Mouse (Mus musculus) MEL (cell line): ENCODE measurements around the gene Metrnl. TPM values are rescaled to one million over a fixed set of nuclear protein-coding genes. Genes with fewer than 3 reads are reported as not detected.

Experiments
- DNase-seq: peaks from one replicate; pipeline ENCODE4 v3.0.0; 2011; ENCODE audit warnings: low read depth, low spot score
- H3K27ac ChIP-seq: 2 replicates; pipeline ENCODE4 v1.5.1; 2012; ENCODE audit warnings: low read depth, mild to moderate bottlenecking, control low read depth, low read length, moderate library complexity; ENCODE audit not compliant: control insufficient read depth
- H3K27me3 ChIP-seq, 2 experiments: fragments of 150-350 bp in 1 of 2; sonication (generic) in 1 of 2; 2 replicates each; pipeline ENCODE4 v1.6.1; 2012; ENCODE audit warnings: low read length in 2 of 2, mild to moderate bottlenecking in 2 of 2, improper control_type of control experiment in 1 of 2, moderate library complexity in 1 of 2; ENCODE audit not compliant: insufficient read depth in 2 of 2, control insufficient read depth in 1 of 2
- H3K36me3 ChIP-seq, 2 experiments: 2 replicates each; pipeline ENCODE4 v1.6.1; 2012 to 2014; ENCODE audit warnings: low read length in 2 of 2, improper control_type of control experiment in 1 of 2, inconsistent platforms in 1 of 2, mild to moderate bottlenecking in 1 of 2; ENCODE audit not compliant: insufficient read depth in 2 of 2, control insufficient read depth in 1 of 2
- H3K4me1 ChIP-seq, 2 experiments: fragments of 150-350 bp in 1 of 2; sonication (generic) in 1 of 2; 2 replicates each; pipeline ENCODE4 v1.6.1; 2012; ENCODE audit warnings: low read length in 2 of 2, improper control_type of control experiment in 1 of 2, mild to moderate bottlenecking in 1 of 2; ENCODE audit not compliant: insufficient read depth in 2 of 2, control insufficient read depth in 1 of 2
- H3K4me3 ChIP-seq, 2 experiments: fragments of 150-350 bp in 1 of 2; sonication (generic) in 1 of 2; 2 replicates each; pipeline ENCODE4 v1.5.1; 2012; ENCODE audit warnings: low read depth in 2 of 2, low read length in 2 of 2, mild to moderate bottlenecking in 2 of 2, moderate library complexity in 2 of 2, control low read depth in 1 of 2, improper control_type of control experiment in 1 of 2; ENCODE audit not compliant: control insufficient read depth in 1 of 2, insufficient read depth in 1 of 2
- H3K79me2 ChIP-seq: 2 replicates; pipeline ENCODE4 v1.6.1; 2012; ENCODE audit warnings: mild to moderate bottlenecking, low read length, moderate library complexity; ENCODE audit not compliant: control insufficient read depth, poor library complexity, insufficient read depth
- H3K9ac ChIP-seq: 2 replicates; pipeline ENCODE4 v1.6.1; 2012; ENCODE audit warnings: low read depth, mild to moderate bottlenecking, control low read depth, low read length, moderate library complexity; ENCODE audit not compliant: control insufficient read depth, poor library complexity, severe bottlenecking
- H3K9me3 ChIP-seq: fragments of 150-350 bp; sonication (generic); replicated peaks from 2 replicates; pipeline ENCODE4 v1.6.1; 2012; ENCODE audit warnings: mild to moderate bottlenecking, low read length, improper control_type of control experiment, moderate library complexity; ENCODE audit not compliant: insufficient read depth
- CHD1 ChIP-seq: IDR thresholded peaks from 2 replicates; pipeline ENCODE4 v1.6.1; 2012; ENCODE audit warnings: low read depth, mild to moderate bottlenecking, inconsistent platforms, low read length, improper control_type of control experiment
- CHD2 ChIP-seq: IDR thresholded peaks from 2 replicates; pipeline ENCODE4 v1.6.1; 2011; ENCODE audit warnings: low read length, improper control_type of control experiment
- CTCF ChIP-seq, 3 experiments: IDR thresholded peaks in 2 of 3; conservative IDR thresholded peaks in 1 of 3; 2 replicates each; pipeline ENCODE4 v1.5.1; 2011 to 2012; ENCODE audit warnings: low read length in 3 of 3, low read depth in 2 of 3, mild to moderate bottlenecking in 2 of 3, improper control_type of control experiment in 1 of 3, inconsistent platforms in 1 of 3, mixed read lengths in 1 of 3, moderate library complexity in 1 of 3; ENCODE audit not compliant: control insufficient read depth in 1 of 3, insufficient read depth in 1 of 3, poor library complexity in 1 of 3, severe bottlenecking in 1 of 3
- ELF1 ChIP-seq: IDR thresholded peaks from 2 replicates; pipeline ENCODE4 v1.6.1; 2014; ENCODE audit warnings: low read depth, mild to moderate bottlenecking, inconsistent platforms, low read length, improper control_type of control experiment, moderate library complexity
- EP300 ChIP-seq, 2 experiments: IDR thresholded peaks; 2 replicates each; pipeline ENCODE4 v1.6.1; 2011; ENCODE audit warnings: improper control_type of control experiment in 2 of 2, low read length in 2 of 2, low read depth in 1 of 2, mild to moderate bottlenecking in 1 of 2
- HCFC1 ChIP-seq: IDR thresholded peaks from 2 replicates; pipeline ENCODE4 v1.6.1; 2012; ENCODE audit warnings: low read depth, mild to moderate bottlenecking, inconsistent platforms, low read length, improper control_type of control experiment, moderate library complexity
- JUND ChIP-seq: IDR thresholded peaks from 2 replicates; pipeline ENCODE4 v1.6.1; 2011; ENCODE audit warnings: low read depth, mild to moderate bottlenecking, improper control_type of control experiment, low read length
- KAT2A ChIP-seq: conservative IDR thresholded peaks from 2 replicates; pipeline ENCODE4 v1.6.1; 2012; ENCODE audit warnings: low read depth, low read length, improper control_type of control experiment, inconsistent platforms
- MAX ChIP-seq: IDR thresholded peaks from 2 replicates; pipeline ENCODE4 v1.6.1; 2011; ENCODE audit warnings: low read length, improper control_type of control experiment
- MAZ ChIP-seq: IDR thresholded peaks from 2 replicates; pipeline ENCODE4 v1.6.1; 2012; ENCODE audit warnings: low read depth, mild to moderate bottlenecking, inconsistent platforms, low read length, improper control_type of control experiment
- MEF2A ChIP-seq: IDR thresholded peaks from 2 replicates; pipeline ENCODE4 v1.6.1; 2014; ENCODE audit warnings: low read depth, mild to moderate bottlenecking, inconsistent platforms, low read length, improper control_type of control experiment; ENCODE audit not compliant: poor library complexity, insufficient replicate concordance, severe bottlenecking; ENCODE audit errors: extremely low read depth
- MXI1 ChIP-seq: IDR thresholded peaks from 2 replicates; pipeline ENCODE4 v1.6.1; 2011; ENCODE audit warnings: mild to moderate bottlenecking, low read depth, low read length, improper control_type of control experiment
- MYB ChIP-seq: IDR thresholded peaks from 2 replicates; pipeline ENCODE4 v1.6.1; 2011; ENCODE audit warnings: mild to moderate bottlenecking, low read depth, low read length, improper control_type of control experiment
- NELFE ChIP-seq: IDR thresholded peaks from 2 replicates; pipeline ENCODE4 v1.6.1; 2011; ENCODE audit warnings: low read depth, low read length, improper control_type of control experiment
- NRF1 ChIP-seq: IDR thresholded peaks from 2 replicates; pipeline ENCODE4 v1.6.1; 2014; ENCODE audit warnings: low read depth, mild to moderate bottlenecking, inconsistent platforms, low read length, improper control_type of control experiment, moderate library complexity; ENCODE audit not compliant: poor library complexity, insufficient read depth, severe bottlenecking
- POLR2AphosphoS5 ChIP-seq: IDR thresholded peaks from 2 replicates; pipeline ENCODE4 v1.6.1; 2012; ENCODE audit warnings: low read depth, borderline replicate concordance, mild to moderate bottlenecking, inconsistent platforms, low read length, moderate library complexity, mixed read lengths
- RAD21 ChIP-seq: IDR thresholded peaks from 2 replicates; pipeline ENCODE4 v1.6.1; 2011; ENCODE audit warnings: mild to moderate bottlenecking, low read depth, low read length, improper control_type of control experiment
- RCOR1 ChIP-seq: IDR thresholded peaks from 2 replicates; pipeline ENCODE4 v1.6.1; 2012; ENCODE audit warnings: low read depth, mild to moderate bottlenecking, inconsistent platforms, low read length, improper control_type of control experiment
- SMC3 ChIP-seq: IDR thresholded peaks from 2 replicates; pipeline ENCODE4 v1.6.1; 2011; ENCODE audit warnings: low read depth, low read length, improper control_type of control experiment
- TAL1 ChIP-seq: IDR thresholded peaks from 2 replicates; pipeline ENCODE4 v1.6.1; 2012; ENCODE audit warnings: mild to moderate bottlenecking, inconsistent platforms, low read length, moderate library complexity, mixed read lengths
- TBP ChIP-seq: IDR thresholded peaks from 2 replicates; pipeline ENCODE4 v1.8.0; 2011; ENCODE audit warnings: low read depth, low read length, improper control_type of control experiment
- UBTF ChIP-seq: IDR thresholded peaks from 2 replicates; pipeline ENCODE4 v1.6.1; 2012; ENCODE audit warnings: low read depth, mild to moderate bottlenecking, inconsistent platforms, low read length, improper control_type of control experiment, moderate library complexity, borderline replicate concordance; ENCODE audit not compliant: insufficient read depth
- ZC3H11A ChIP-seq: IDR thresholded peaks from 2 replicates; pipeline ENCODE4 v1.6.1; 2012; ENCODE audit warnings: low read depth, mild to moderate bottlenecking, inconsistent platforms, low read length, improper control_type of control experiment
- ZKSCAN1 ChIP-seq: IDR thresholded peaks from 2 replicates; pipeline ENCODE4 v1.6.1; 2012; ENCODE audit warnings: low read depth, mild to moderate bottlenecking, inconsistent platforms, low read length, improper control_type of control experiment, moderate library complexity
- ZMIZ1 ChIP-seq: IDR thresholded peaks from 2 replicates; pipeline ENCODE4 v1.6.1; 2012; ENCODE audit warnings: low read depth, mild to moderate bottlenecking, inconsistent platforms, low read length, improper control_type of control experiment, moderate library complexity
- ZNF384 ChIP-seq: IDR thresholded peaks from 2 replicates; pipeline ENCODE4 v1.6.1; 2012; ENCODE audit warnings: low read depth, mild to moderate bottlenecking, inconsistent platforms, low read length, improper control_type of control experiment
- polyA plus RNA-seq, 2 experiments: library from polyadenylated mRNA; stranded (reverse) in 1 of 2; unstranded in 1 of 2; fragments of >175 nt in 1 of 2; fragments of >200 nt in 1 of 2; gene quantifications; 2 replicates each; pipeline versions ENCODE4 v1.2.1 to v1.2.4; 2012; ENCODE audit warnings: low replicate concordance in 2 of 2, low read depth in 1 of 2; ENCODE audit not compliant: insufficient read length in 2 of 2, insufficient read depth in 1 of 2, missing spikeins in 1 of 2
- total RNA-seq: library from RNA; depleted of rRNA; stranded (reverse); fragments of 300-350 nt; gene quantifications from 2 replicates; pipeline ENCODE4 v1.2.3, GENCODE M21; 2012

Gene Metrnl
- total and polyA plus RNA-seq, 3 experiments: 2.7 to 2.9 TPM; not detected in 1

DNA sequence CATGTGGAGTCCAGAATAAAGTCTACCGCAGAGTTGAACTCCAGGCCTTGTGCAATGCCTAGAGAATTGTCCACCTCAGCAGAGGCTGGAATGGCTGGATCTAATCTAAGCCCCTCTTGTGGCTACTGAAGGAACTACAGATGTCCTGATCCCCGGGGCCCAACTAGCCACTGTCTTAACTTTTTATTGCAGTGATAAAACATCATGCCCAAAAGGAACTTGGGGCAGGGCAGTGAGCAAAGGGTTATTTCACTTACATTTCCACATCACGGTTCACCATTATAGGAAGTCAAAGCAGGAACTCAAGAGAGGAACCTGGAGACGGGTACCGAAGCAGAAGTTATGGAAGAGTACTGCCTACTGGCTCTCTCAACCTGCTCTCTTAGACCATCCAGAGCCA lies 20.6 kb upstream of the Metrnl start:
- H3K4me3 ChIP-seq: no peak overlapping the region
- no peaks in the 10 kb centered on the region for H3K9me3 ChIP-seq
- no peak overlapping the region for H3K9ac ChIP-seq
- no peaks in the 10 kb centered on the region for H3K36me3 ChIP-seq
- H3K4me1 ChIP-seq: no peaks in the 10 kb centered on the region
- no peaks in the 10 kb centered on the region for H3K79me2 ChIP-seq
- TF ChIP-seq ZC3H11A: peak; percentile 35; the same call in 1 of the 2 replicates
- TF ChIP-seq MEF2A: no peak
- TF ChIP-seq ZKSCAN1: no peak
- peak; percentile 77 for TF ChIP-seq SMC3
- TF ChIP-seq CTCF (IDR thresholded peaks at IDR 0.05 in 2 of 3, conservative IDR thresholded peaks at IDR 0.05 in 1 of 3; ENCODE audit: control insufficient read depth in 1 of 3, insufficient read depth in 1 of 3, low read depth in 2 of 3, low read length in 3 of 3, poor library complexity in 1 of 3, severe bottlenecking in 1 of 3): peak; percentile 40 to 73 (median 62)
- no peak for TF ChIP-seq HCFC1
- peak; percentile 48 for TF ChIP-seq RAD21
- TF ChIP-seq MAZ: no peak
- TF ChIP-seq CHD2: no peak
- TF ChIP-seq TAL1: no peak
- no peaks in the 10 kb centered on the region; a peak in 2 of 4 replicates for H3K27me3 ChIP-seq
- H3K27ac ChIP-seq: no peak overlapping the region
- peak; percentile 49 for DNase-seq

DNA sequence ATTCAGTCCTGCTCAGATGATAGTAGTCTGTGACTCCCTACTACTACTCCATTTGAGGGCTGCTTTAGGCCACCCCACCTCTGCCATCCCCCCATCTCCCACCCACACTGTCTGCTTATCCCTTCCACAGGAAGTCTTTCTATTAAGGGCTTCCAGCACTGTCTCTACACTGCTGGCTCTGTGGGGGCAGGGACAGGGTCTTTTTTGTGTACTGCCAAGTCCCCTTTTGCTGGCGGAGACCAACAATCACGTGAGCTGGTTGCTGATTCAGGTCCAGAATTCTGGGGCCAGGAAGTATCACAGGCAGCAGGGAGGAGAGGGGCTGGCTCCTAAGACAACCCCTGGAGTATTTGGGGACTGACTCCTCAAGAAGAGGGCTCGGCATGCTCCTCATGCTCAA lies 18.1 kb upstream of the Metrnl start:
- Histone ChIP-seq H3K27me3 (no peaks in the 10 kb centered on the region; a peak in 2 of 4 replicates), H3K36me3 (no peaks in the 10 kb centered on the region), H3K4me3 (no peak overlapping the region), H3K9ac (no peak overlapping the region), H3K4me1 (no peaks in the 10 kb centered on the region), H3K27ac (no peak overlapping the region), H3K9me3 (no peaks in the 10 kb centered on the region), H3K79me2 (no peaks in the 10 kb centered on the region)
- no peak for DNase-seq
- TF ChIP-seq ZMIZ1 (no peak), JUND (no peak), MAX (no peak), ZNF384 (no peak), ZKSCAN1 (no peak)

DNA sequence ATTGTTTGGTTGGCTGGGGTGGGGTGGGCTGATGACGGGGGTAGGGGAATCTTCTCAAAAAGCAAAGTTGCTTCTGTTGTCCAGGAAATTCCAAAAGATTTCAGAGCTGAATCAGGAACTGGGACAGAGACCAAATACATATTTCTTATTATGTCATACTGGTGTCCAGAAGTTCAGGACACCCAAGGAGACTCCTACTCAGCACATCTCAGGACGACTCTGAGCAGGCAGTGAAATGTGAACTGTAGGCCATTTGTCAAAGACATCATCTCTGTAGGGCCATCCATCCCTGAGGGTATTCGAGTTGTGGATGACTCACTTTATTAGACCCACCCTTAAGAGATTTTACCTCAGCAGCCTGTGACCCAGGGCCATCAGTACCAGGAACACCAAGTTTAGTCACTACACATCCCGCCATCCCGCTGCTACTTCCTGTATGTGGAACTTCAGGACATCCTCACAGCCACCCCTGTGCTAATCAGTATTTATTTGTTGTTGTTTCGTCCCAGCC lies 15.8 kb upstream of the Metrnl start:
- Histone ChIP-seq H3K4me1 (no peaks in the 10 kb centered on the region), H3K79me2 (no peaks in the 10 kb centered on the region), H3K4me3 (no peak overlapping the region), H3K27me3 (peaks cover 0 to 4% of the 10 kb centered on the region in 2 experiments; a peak in 3 of 4 replicates), H3K36me3 (no peaks in the 10 kb centered on the region), H3K27ac (no peak overlapping the region), H3K9me3 (no peaks in the 10 kb centered on the region), H3K9ac (no peak overlapping the region)
- DNase-seq: no peak
- TF ChIP-seq CHD2 (no peak), POLR2AphosphoS5 (no peak), ZKSCAN1 (no peak), MXI1 (no peak), UBTF (no peak), MAX (no peak), RAD21 (no peak), CHD1 (no peak), TBP (no peak), RCOR1 (no peak), NELFE (no peak), KAT2A (no peak), NRF1 (no peak), MYB (no peak), EP300 (IDR thresholded peaks at IDR 0.05; ENCODE audit: low read depth in 1 of 2, low read length in 2 of 2) (no peak), ELF1 (no peak)
